Mouse (Mus musculus) gastrocnemius, postnatal 14 days (tissue): ENCODE results near the gene Hif3a. TPM values are rescaled to one million over a fixed set of nuclear protein-coding genes. Genes with fewer than 3 reads are reported as not detected.

Experiments used
- DNase-seq: peaks from one replicate; pipeline ENCODE4 v3.0.0; 2021; ENCODE audit warnings: mixed read lengths
- intact Hi-C: fragments of 180-260 bp; cut with DNase I; formaldehyde crosslinking; loops from one replicate; pipeline ENCODE4 v1.15.1; 2025; ENCODE audit warnings: low total_unique reads
- total RNA-seq, 2 experiments: library from RNA; stranded (reverse); gene quantifications; 2 replicates each; pipeline ENCODE4 v1.2.3; 2021

The Hif3a gene
- total RNA-seq, 2 experiments from 2014 or later = 1.6 to 6.0 TPM

DNA sequence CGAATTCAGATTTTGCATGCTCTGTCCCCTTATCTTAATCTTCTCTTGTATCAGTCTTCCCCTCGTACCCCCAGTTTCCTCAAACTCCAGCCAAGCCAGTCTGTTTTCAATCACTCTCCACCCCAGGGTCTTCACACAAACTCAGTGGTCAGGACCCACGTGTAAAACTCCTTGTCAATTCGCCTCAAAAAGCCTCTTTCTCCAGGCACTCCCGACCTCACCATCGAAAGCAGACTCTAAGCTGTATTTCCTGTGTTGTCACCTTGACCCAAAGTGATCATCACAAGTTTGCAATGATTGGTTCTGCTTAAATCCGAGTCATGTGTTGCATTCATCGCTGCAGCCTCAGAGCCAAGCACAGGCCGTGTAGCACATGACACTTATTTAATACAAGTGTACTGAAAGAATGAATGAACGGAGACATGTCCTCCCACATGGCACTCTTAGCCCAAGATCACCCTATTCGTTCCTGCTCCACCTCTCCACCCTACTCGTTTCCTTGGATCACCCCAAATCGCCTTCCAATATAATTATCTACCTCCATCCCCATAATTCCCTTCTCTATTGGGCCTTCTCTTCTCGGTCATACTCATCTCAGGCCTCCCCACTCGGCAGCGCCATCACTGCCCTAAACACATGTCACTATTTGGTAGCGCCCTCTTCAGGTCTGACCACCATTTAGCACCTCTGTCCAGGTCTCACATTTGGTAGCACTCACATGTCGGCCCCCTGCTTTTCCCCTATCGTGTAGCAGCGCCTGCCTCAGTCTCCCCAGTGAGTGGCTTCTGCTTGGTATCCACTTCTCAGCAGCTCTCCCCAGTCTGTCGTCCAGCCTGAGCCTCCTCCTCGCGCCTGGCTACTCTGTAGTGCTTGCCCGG lies 35.3 kb downstream of the Hif3a start:
- DNase-seq = no peak
- intact Hi-C loops = no loop called here

DNA sequence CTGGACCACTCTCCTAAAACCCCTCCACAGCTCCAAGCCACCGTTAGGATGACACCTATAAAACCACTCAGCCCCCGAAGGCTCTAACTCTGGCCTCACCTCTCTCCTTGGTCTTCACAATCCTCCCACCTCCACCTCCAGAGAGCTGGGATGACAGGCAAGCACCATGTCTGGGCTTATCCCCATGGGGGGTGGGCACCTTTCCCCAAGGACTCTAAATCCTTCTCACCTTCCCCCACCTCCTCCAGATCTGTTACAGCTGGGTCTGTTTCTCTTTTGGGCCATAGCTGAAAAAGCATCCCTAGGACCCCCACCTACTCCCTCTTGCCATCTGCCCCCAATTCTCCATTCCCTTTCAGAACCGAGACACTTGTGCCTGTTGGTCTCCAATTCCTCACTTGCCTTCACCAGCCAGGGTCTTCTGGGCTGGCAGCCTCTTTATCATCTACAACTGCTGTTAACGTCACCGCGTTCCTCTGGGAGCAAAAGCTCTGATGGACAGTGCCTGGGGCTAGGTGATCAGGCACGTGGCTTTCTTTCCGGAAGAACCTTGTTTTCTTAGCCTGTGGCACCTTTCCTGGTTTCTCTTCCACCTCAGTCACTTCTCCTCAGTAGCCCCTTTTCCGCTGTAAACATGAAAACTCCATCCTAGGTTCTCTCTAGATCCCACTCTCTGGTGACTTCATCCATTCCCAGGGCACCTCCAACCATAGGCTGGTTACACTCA lies 36.2 kb downstream of the Hif3a start:
- intact Hi-C loops = no loop called here
- no peak for DNase-seq

DNA sequence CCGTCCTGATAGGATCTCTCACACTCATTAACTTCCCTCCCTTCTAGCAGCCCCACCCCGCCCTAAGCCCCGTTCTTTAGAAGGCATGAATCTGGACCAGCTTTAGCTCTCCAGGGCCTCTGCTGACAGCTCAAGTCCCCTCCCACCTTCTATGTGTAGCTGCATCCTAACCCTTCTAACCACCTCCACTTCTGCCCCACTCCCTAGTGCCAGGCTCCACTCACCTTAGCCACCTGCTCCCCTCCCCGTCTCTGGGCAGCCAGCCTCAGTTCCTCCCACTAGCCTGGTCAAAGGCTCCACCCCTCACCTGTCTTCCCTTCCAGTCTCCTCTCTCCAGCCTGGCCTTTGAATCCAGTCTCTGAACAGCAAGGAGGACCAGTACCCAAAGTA lies 36.7 kb downstream of the Hif3a start:
- intact Hi-C loops = no loop called here
- no peak for DNase-seq

DNA sequence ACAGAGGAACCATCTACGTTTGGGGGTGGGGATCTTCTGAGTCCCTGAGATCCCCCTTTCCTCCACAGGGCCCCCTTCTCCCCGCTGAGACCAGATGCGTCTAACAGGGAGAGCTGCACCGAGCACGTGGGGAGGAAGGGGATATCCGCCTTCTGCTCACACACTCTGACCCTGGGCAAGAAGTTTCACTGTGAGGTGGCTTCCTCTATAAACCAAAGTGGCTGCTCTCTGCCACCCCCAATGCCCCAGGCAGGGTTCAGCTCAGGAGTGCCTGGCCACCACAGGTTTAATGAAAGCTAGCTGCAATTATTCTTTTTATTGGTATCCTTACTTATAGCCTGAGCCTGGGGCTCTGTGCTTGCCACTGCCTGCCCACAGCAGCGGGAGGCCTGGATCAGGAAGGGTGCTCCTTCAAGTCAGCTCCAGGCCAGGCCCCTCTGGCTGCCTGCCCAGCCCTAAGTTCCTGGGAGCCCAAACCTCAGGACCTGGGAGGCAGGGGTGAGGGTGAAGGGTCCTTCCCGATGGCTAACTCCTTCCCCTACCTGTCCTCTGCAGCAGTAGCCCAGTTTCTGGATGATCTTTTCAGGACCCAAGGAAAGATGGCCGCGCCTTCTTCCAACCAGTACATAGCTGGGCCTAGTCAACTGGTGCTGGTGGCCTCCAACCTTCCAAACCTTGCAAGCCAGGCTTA lies 37.3 kb downstream of the Hif3a start:
- no peak for DNase-seq
- intact Hi-C loops = no loop called here

DNA sequence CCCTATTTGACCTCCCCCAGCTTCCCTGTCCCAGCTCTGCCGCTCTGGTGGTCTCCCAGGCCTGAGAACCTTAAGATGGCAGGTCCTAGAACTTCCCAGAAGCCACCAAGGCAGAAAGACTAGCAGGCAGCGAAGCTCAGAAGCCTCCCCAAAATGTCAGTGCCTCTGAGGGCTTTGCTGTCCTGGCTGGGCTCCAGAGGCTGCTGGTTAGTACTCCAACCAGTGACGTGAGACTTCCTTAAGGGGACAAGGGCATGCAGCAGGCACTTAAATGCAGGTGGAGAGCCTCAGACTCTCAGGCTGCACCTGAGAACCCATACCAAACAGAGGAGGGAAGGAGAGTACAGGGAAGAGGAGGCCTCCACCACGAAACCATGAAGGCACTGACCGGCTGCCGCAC lies 38.1 kb downstream of the Hif3a start:
- intact Hi-C loops = no loop called here
- no peak for DNase-seq

DNA sequence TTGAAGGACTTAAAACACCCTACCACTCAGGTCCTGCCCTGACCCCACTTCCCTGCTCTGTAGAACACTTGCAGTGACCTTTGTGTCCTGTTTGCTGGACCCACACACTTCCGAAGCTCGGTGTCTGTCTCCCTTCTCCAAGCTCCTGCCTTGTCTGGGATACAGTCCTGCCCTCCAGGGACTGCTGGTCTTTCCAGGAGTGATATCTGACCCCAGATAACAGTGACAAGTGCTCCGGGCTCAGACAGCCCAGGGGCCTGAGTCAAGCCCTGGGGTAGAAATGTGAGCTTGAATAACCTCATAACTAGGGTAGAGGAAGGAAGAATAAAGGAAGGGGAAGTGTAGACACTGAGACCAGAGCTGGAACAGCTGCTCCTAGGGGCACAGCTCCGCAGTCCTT lies 38.5 kb downstream of the Hif3a start:
- intact Hi-C loops = no loop called here
- no peak for DNase-seq

DNA sequence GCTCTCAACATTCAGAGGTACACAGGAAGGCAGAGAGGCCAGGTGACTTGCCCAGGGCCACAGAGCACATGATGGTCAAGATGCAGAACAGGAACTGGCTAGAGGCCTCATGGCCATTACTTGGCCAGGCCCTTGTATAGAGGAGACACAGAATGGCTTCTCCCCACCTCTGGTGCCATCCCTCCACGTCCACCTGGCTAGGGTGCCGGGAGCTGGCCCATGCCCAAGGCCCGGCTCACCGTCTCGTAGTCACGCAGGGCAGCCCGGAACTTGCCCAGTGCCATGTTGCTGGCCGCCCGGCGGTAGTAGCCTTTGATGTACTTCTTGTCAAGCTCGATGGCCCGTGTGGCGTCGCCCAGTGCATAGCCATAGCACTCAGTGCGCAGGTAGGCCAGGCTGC lies 40.1 kb downstream of the Hif3a start:
- intact Hi-C loops = no loop called here

DNA sequence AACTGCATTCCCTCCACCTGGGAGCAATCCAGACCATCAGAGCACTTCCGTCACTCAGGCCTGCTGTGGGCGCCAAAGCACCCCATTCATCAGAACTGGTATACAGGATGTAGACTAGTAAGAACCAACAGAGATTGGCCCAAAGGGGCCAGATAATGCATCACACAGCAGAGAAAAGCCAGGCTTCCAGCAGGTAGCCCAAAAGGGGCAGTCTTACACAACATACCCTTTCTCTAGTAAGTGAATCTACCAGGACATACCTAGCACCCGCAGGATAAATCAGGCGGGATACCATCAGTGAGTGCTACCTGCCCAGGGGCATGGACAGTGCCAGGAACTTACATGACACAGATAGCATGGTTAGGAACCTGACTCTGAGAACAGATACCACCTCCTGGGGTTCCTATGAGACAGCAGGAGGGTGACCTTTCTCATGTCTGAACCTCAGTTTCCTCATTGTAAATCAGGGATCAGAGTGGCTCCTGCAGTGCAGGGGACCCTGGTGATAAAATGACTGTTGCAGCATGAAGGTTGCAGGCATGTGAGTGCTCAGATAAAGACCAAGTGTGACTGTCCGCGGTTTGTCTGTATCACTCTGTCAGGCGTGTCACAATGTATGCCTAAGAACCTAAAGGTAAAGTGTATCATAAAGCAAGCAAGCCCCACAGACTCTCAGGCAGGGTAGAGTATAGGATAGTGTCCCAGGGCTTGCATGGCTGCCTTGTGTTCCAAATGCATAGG lies 42.6 kb downstream of the Hif3a start:
- intact Hi-C loops = no loop called here
- no peak for DNase-seq

More for the DNA sequence above, 40.1 kb downstream of the Hif3a start:
- DNase-seq = no peak

DNA sequence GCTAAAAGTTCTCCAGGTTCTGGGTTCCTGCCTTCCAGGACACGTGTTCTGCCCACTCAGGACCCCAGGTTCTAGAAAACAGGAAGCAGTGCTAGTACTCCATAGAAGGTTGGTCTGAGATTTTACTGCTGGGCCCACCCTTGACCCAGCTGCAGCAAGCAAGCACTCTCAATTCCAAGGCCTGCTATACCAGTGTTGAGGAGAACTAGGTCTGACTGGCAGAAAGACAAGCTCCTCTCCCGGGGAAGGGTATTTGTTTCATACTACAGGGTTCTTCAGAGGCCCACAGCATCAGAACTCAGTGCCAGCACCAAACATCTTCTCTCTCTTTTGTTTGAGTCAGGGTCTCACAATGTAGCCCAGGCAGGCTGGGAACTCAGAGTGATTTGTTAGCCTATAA lies 44.3 kb downstream of the Hif3a start:
- no peak for DNase-seq
- intact Hi-C loops = no loop called here

DNA sequence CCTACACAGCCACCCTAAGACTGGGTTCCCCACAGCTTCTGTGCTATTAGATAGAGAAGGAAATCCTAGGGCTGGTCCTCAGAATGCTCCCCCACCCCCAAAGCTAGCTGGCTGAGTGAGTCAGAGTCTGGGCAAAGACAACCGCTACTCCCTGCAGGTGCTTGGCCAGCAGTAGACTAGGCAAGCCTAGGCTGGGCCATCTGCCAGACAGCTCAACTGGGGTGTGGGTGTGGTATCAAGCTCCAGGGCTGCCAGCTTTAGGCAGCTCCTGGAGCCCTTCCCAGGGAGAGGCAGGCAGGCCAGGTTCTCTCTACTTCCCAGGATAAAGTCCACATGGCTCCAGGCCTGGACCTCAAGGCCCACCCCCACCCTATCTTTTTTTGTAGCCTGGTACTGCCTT lies 45.2 kb downstream of the Hif3a start:
- intact Hi-C loops = no loop called here

DNA sequence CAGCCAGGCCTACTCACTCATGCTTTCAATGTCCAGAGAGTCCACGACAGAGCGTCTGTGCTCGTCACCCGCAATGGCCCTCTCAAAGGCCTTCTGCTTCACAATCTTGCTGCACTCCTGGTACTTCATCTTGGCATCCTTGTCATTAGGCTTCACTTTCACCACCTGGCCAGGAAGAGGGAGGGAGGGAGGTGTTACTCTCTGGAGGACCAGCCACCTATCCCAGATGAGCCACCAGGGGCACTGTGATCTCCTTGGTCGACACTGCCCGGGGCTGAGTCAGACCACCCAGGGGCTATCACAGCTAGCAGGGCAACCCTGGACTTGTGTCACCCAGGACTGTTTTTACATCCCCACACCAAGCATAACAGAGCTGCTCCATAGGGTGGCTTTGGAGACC lies 46.8 kb downstream of the Hif3a start:
- intact Hi-C loops = no loop called here
- DNase-seq = no peak

More for the DNA sequence above, 45.2 kb downstream of the Hif3a start:
- peak; percentile 95 for DNase-seq

DNA sequence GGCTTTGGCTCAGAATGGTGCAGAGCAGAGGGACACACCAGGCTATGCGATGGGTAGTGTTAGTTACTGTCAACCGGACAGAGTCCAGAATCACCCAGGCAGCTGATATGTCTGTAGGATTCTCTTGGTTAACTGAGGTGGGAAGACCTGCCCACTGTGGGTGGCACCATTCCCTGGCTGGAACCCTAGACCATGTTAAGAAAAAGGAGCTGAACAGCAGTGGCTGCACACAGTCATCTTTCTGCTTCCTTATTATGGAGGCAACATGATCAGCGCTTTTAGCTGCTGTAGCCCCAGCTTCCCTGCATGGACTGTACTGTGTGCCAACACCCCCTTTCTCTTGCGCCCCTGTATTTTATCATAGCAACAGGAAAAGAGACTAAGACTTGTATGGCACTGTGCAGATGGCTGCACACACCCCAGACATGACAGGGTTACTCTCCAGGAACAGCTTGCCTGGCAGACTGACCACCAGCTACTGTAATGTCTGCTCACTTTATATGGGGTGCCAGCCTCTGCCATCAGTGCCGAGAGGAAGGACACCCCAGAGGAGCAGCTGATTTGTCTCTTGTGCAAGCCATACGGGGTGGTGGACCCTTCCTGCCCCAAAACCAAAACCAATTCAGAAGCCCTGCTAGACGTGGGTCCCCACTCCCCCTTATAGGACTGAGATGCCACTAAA lies 50.2 kb downstream of the Hif3a start:
- intact Hi-C loops = loop anchor here (5.0 kb wide), 1 partner anchor 35 kb away; no protein-coding TSS in a partner anchor

DNA sequence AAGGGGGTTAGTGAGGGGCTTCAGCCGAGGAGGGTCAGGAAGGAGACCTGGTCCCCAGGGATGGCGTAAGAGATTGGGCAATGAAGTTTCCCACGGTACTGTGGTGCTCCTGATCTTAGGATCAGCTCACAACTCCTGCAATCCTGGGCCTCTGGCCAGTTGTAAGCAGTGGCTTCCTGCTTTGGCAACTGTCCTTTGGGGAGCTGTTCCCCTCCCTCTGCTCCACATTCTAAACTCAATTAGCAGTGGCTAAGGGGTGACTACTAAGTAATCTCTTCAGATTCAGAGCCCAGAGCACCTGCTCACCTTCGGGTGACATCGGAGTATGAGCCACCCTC lies 52.2 kb downstream of the Hif3a start:
- no peak for DNase-seq
- intact Hi-C loops = loop anchor here (5.0 kb wide), 1 partner anchor 37 kb away; no protein-coding TSS in a partner anchor

More for the DNA sequence above, 50.2 kb downstream of the Hif3a start:
- no peak for DNase-seq

DNA sequence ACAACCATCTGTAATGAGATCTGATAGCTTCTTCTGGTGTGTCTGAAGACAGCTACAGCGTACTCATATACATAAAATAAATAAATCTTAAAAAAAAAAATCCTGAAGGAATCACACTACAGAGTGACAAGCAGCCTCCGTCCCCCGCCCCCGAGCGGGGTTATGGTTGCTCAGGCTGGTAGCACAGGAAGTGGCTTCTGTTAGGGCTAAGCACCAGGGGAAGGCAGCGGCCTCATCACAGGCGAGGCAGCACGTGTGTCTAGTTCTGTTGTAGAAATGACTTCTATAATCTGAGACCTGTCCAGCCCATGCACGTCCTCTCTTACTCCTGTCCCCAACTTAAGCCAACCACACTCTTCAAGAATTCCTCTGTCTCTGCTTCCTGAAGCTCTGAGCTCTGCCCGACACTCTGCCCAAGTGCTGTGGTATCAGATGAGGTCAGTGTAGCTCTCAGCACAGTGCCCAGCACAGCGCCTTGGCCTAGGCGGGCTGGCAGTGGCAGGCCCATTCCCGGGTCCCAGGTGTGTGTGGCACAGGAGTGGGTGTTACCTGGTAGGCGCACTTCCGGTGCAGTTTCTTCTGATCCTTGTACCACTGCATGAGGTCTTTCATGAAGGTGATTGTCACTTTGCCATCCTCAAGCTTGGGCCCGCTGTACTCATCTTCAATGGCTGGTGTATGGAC lies 52.8 kb downstream of the Hif3a start:
- DNase-seq = no peak
- intact Hi-C loops = loop anchor here (5.0 kb wide), 2 partner anchors 38 to 58 kb away; no protein-coding TSS in a partner anchor

DNA sequence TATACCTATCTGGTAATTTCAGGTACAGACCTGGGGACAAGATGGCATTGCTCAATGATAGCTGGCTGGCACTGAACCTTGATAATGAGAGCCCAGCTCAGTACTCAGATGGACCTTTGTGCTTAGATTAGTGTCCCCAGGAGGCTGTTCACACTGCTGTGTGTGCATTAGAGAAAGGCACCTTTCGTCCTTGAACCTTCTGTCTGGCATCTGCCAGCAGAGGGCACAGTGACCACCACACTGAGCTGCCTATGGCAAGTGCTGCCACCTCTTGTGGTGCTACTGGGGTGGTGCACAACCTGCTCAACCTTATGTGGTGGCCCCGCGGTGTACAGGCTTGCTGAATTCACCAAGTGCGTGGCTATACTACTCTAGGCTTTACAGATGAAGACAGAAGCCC lies 54.9 kb downstream of the Hif3a start:
- intact Hi-C loops = loop anchor here (5.0 kb wide), 1 partner anchor 60 kb away; no protein-coding TSS in a partner anchor
- DNase-seq = no peak

DNA sequence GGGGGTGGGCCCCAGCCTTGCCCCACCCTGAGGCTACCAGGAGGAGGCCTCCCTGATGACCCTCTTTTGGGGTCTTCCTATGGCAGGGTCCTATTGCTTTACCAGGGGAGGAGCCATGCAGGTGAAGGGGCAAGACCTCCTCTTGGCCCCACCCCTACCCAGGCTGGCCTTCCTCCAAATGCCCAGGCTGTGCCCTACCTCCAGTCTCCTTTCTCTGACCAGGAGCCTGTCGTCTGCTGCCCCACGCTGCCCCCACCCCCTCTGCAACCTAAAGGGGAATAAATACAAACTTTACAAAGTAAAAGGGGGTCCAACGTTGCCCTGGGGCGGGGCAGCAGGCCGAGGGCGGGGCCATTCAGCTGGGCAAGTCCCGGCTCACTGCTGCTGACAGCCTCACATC lies 57.5 kb downstream of the Hif3a start:
- intact Hi-C loops = loop anchor here (5.0 kb wide), 1 partner anchor 63 kb away; no protein-coding TSS in a partner anchor
- DNase-seq = no peak

DNA sequence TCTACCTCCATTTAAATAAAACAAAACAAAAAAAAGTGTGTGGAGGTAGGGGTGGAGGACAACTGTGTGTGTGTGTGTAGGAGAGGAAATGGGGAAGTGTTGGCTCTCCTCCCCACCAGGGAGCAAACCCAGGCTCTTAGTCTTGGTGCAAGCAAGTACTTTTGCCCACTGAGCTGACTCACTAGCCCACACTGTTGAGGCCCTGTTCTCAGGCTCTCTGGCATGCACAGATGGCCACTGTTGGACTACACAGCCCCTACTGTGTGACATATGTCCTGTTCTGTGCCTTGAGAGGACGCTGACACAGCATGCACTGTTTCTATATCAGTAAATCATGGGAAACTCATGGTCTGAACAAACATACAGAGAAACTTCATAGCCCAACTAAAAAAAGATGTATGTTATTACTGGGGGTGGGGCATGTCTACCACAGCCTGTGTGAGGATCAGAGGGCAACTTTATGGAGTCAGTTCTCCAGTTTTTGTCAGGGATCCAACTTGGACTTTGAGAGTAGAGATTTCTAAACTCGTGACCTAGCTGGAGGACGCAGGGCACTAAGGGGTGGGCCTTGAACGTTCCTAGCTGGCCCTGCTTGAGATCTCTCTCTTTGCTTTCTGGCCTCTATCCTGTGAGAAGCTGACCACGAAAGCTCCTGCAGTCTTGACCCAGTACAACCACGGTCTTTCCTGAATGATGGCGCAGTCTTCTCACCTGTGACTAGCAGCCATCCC lies 58.8 kb downstream of the Hif3a start:
- DNase-seq = no peak
- intact Hi-C loops = no loop called here
